Mouse (Mus musculus): ENCODE measurements around the gene Dock9.
A peak's percentile ranks its signal among the peaks of the same experiment; 100 is the strongest.

DNA sequence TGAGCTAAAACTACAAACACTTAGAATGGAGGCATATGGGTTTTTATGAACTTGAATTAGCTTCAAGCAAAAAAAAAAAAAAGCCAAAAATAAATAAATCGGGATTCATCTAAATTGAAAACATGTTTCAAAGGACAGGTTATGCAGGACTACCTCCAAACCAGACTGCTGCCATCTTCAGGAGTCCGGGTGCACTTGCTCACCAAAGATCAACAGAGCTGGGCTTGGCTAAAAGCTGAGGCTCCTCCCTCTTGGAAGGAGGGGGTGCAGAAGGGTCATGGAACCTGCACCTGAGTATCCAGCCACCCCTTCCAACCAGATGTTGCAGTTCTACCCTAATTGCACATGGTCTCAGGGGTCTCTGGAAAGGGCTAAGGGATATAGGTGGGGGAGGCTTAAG is 3.3 kb upstream of the Dock9 start:
- TF ChIP-seq CTCF (conservative IDR thresholded peaks at IDR 0.05; ENCODE audit: insufficient read depth, insufficient read length, low read depth, low read length) (peak; percentile 60), POLR2A (IDR thresholded peaks at IDR 0.05; ENCODE audit: low read depth, low read length) (no peak)
